Mouse (Mus musculus): ENCODE data around the gene Sez6. TPM values are rescaled to one million over a fixed set of nuclear protein-coding genes. Genes with fewer than 3 reads are reported as not detected.

The Sez6 gene
- polyA plus RNA-seq, 1 experiment from 2014 or later, result 145 TPM

GRCm38 (mm10) chr11:77983937-77984835 lies 53.6 kb downstream of the Sez6 start:
- Histone ChIP-seq H3K9me3 (ENCODE audit: control insufficient read depth, low read length) (no peaks in the 10 kb centered on the region), H3K36me3 (ENCODE audit: control insufficient read depth, insufficient read depth, low read length) (peaks cover 12% of the 10 kb centered on the region; the same call in 1 of the 2 replicates), H3K4me1 (ENCODE audit: control insufficient read depth, insufficient read depth, low read length) (0 out of 2 replicates have a peak, but pooled peaks cover 4% of the 10 kb centered on the region), H3K27me3 (ENCODE audit: control insufficient read depth, insufficient read depth, low read length) (no peaks in the 10 kb centered on the region), H3K9ac (replicated peaks; ENCODE audit: low read depth, low read length) (peak overlapping the region; percentile 92), H3K4me2 (ENCODE audit: low read depth, low read length) (peak overlapping the region; percentile 89), H3K4me3 (ENCODE audit: low read depth, low read length) (peak overlapping the region; percentile 99), H3K27ac (ENCODE audit: low read depth, low read length) (peak overlapping the region; percentile 93)
- under 1% methylated on average over 53 of the region's 63 CpGs for WGBS
- no peak for ATAC-seq (ENCODE audit: low read depth)

GRCm38 (mm10) chr11:77984836-77985231 lies 54.2 kb downstream of the Sez6 start:
- 0 out of 2 replicates have a peak, but pooled peaks cover 4% of the 10 kb centered on the region for H3K4me1 ChIP-seq (ENCODE audit: control insufficient read depth, insufficient read depth, low read length)
- 0% methylated on average over 13 of the region's 13 CpGs for WGBS
- peak overlapping the region; percentile 99 for H3K4me3 ChIP-seq (ENCODE audit: low read depth, low read length)
- H3K27ac ChIP-seq (ENCODE audit: low read depth, low read length), result peak overlapping the region; percentile 93
- no peaks in the 10 kb centered on the region for H3K27me3 ChIP-seq (ENCODE audit: control insufficient read depth, insufficient read depth, low read length)
- no peaks in the 10 kb centered on the region for H3K9me3 ChIP-seq (ENCODE audit: control insufficient read depth, low read length)
- no peak for ATAC-seq (ENCODE audit: low read depth)
- H3K9ac ChIP-seq (replicated peaks; ENCODE audit: low read depth, low read length), result peak overlapping the region; percentile 92
- H3K36me3 ChIP-seq (ENCODE audit: control insufficient read depth, insufficient read depth, low read length), result peaks cover 14% of the 10 kb centered on the region; the same call in 1 of the 2 replicates
- peak overlapping the region; percentile 89 for H3K4me2 ChIP-seq (ENCODE audit: low read depth, low read length)

GRCm38 (mm10) chr11:77985541-77986065 lies 55.0 kb downstream of the Sez6 start:
- peak overlapping the region; percentile 99 for H3K4me3 ChIP-seq (ENCODE audit: low read depth, low read length)
- H3K4me2 ChIP-seq (ENCODE audit: low read depth, low read length), result peak overlapping the region; percentile 89
- no peak overlapping the region for H3K27ac ChIP-seq (ENCODE audit: low read depth, low read length)
- H3K4me1 ChIP-seq (ENCODE audit: control insufficient read depth, insufficient read depth, low read length), result 0 out of 2 replicates have a peak, but pooled peaks cover 4% of the 10 kb centered on the region
- peaks cover 14% of the 10 kb centered on the region; the same call in 1 of the 2 replicates for H3K36me3 ChIP-seq (ENCODE audit: control insufficient read depth, insufficient read depth, low read length)
- no peaks in the 10 kb centered on the region for H3K27me3 ChIP-seq (ENCODE audit: control insufficient read depth, insufficient read depth, low read length)
- no peak for ATAC-seq (ENCODE audit: low read depth)
- WGBS, result 88% methylated on average over 3 of the region's 3 CpGs
- no peaks in the 10 kb centered on the region for H3K9me3 ChIP-seq (ENCODE audit: control insufficient read depth, low read length)
- H3K9ac ChIP-seq (replicated peaks; ENCODE audit: low read depth, low read length), result no peak overlapping the region

GRCm38 (mm10) chr11:77989071-77989690 lies 58.6 kb downstream of the Sez6 start:
- ATAC-seq (ENCODE audit: low read depth), result no peak
- 95% methylated on average over 13 of the region's 13 CpGs for WGBS
- peaks cover 14% of the 10 kb centered on the region; the same call in 1 of the 2 replicates for H3K36me3 ChIP-seq (ENCODE audit: control insufficient read depth, insufficient read depth, low read length)

GRCm38 (mm10) chr11:77995556-77995955 lies 65.0 kb downstream of the Sez6 start:
- H3K9me3 ChIP-seq (ENCODE audit: control insufficient read depth, low read length), result no peaks in the 10 kb centered on the region
- H3K4me2 ChIP-seq (ENCODE audit: low read depth, low read length), result no peak overlapping the region
- ATAC-seq (ENCODE audit: low read depth), result no peak
- WGBS, result 81% methylated on average over 1 of the region's 1 CpGs
- no peaks in the 10 kb centered on the region for H3K4me1 ChIP-seq (ENCODE audit: control insufficient read depth, insufficient read depth, low read length)
- no peaks in the 10 kb centered on the region; the same call in 1 of the 2 replicates for H3K36me3 ChIP-seq (ENCODE audit: control insufficient read depth, insufficient read depth, low read length)
- no peak overlapping the region for H3K9ac ChIP-seq (replicated peaks; ENCODE audit: low read depth, low read length)
- H3K27me3 ChIP-seq (ENCODE audit: control insufficient read depth, insufficient read depth, low read length), result no peaks in the 10 kb centered on the region
- no peak overlapping the region for H3K27ac ChIP-seq (ENCODE audit: low read depth, low read length)
- H3K4me3 ChIP-seq (ENCODE audit: low read depth, low read length), result no peak overlapping the region

More at GRCm38 (mm10) chr11:77989071-77989690, 58.6 kb downstream of the Sez6 start:
- Histone ChIP-seq H3K4me3 (ENCODE audit: low read depth, low read length) (no peak overlapping the region), H3K9ac (replicated peaks; ENCODE audit: low read depth, low read length) (no peak overlapping the region), H3K27me3 (ENCODE audit: control insufficient read depth, insufficient read depth, low read length) (no peaks in the 10 kb centered on the region), H3K4me1 (ENCODE audit: control insufficient read depth, insufficient read depth, low read length) (0 out of 2 replicates have a peak, but pooled peaks cover 4% of the 10 kb centered on the region), H3K27ac (ENCODE audit: low read depth, low read length) (no peak overlapping the region), H3K9me3 (ENCODE audit: control insufficient read depth, low read length) (no peaks in the 10 kb centered on the region), H3K4me2 (ENCODE audit: low read depth, low read length) (no peak overlapping the region)

GRCm38 (mm10) chr11:78006446-78006845 lies 75.8 kb downstream of the Sez6 start:
- no peak overlapping the region for H3K4me3 ChIP-seq (ENCODE audit: low read depth, low read length)
- WGBS, result 99% methylated on average over 5 of the region's 5 CpGs
- ATAC-seq (ENCODE audit: low read depth), result no peak
- no peak overlapping the region for H3K9ac ChIP-seq (replicated peaks; ENCODE audit: low read depth, low read length)
- H3K27ac ChIP-seq (ENCODE audit: low read depth, low read length), result no peak overlapping the region
- H3K36me3 ChIP-seq (ENCODE audit: control insufficient read depth, insufficient read depth, low read length), result peaks cover 46% of the 10 kb centered on the region
- H3K4me1 ChIP-seq (ENCODE audit: control insufficient read depth, insufficient read depth, low read length), result no peaks in the 10 kb centered on the region
- H3K4me2 ChIP-seq (ENCODE audit: low read depth, low read length), result no peak overlapping the region
- no peaks in the 10 kb centered on the region for H3K9me3 ChIP-seq (ENCODE audit: control insufficient read depth, low read length)
- H3K27me3 ChIP-seq (ENCODE audit: control insufficient read depth, insufficient read depth, low read length), result no peaks in the 10 kb centered on the region

GRCm38 (mm10) chr11:78019676-78020075 lies 89.1 kb downstream of the Sez6 start:
- 13% methylated on average over 4 of the region's 4 CpGs for WGBS
- Histone ChIP-seq H3K36me3 (ENCODE audit: control insufficient read depth, insufficient read depth, low read length) (peaks cover 62% of the 10 kb centered on the region), H3K9ac (replicated peaks; ENCODE audit: low read depth, low read length) (no peak overlapping the region), H3K9me3 (ENCODE audit: control insufficient read depth, low read length) (no peaks in the 10 kb centered on the region), H3K4me1 (ENCODE audit: control insufficient read depth, insufficient read depth, low read length) (no peaks in the 10 kb centered on the region), H3K27me3 (ENCODE audit: control insufficient read depth, insufficient read depth, low read length) (no peaks in the 10 kb centered on the region), H3K4me3 (ENCODE audit: low read depth, low read length) (no peak overlapping the region), H3K4me2 (ENCODE audit: low read depth, low read length) (no peak overlapping the region), H3K27ac (ENCODE audit: low read depth, low read length) (no peak overlapping the region)
- ATAC-seq (ENCODE audit: low read depth), result peak; percentile 70

GRCm38 (mm10) chr11:78023607-78024006 lies 93.0 kb downstream of the Sez6 start:
- 86% methylated on average over 8 of the region's 8 CpGs for WGBS
- peaks cover 58% of the 10 kb centered on the region for H3K36me3 ChIP-seq (ENCODE audit: control insufficient read depth, insufficient read depth, low read length)
- no peak overlapping the region for H3K4me2 ChIP-seq (ENCODE audit: low read depth, low read length)
- no peaks in the 10 kb centered on the region for H3K9me3 ChIP-seq (ENCODE audit: control insufficient read depth, low read length)
- no peak overlapping the region for H3K4me3 ChIP-seq (ENCODE audit: low read depth, low read length)
- no peak for ATAC-seq (ENCODE audit: low read depth)
- H3K4me1 ChIP-seq (ENCODE audit: control insufficient read depth, insufficient read depth, low read length), result no peaks in the 10 kb centered on the region
- no peak overlapping the region for H3K9ac ChIP-seq (replicated peaks; ENCODE audit: low read depth, low read length)
- H3K27me3 ChIP-seq (ENCODE audit: control insufficient read depth, insufficient read depth, low read length), result no peaks in the 10 kb centered on the region
- H3K27ac ChIP-seq (ENCODE audit: low read depth, low read length), result no peak overlapping the region

Measured in neural tube, embryonic 14.5 days (tissue).